Mouse (Mus musculus) Patski (cell line): Measurements from ENCODE around the gene Hapln2. TPM values are rescaled to one million over a fixed set of nuclear protein-coding genes. Genes with fewer than 3 reads are reported as not detected.

Source experiments
- ATAC-seq: fragments of 100-300 bp; one replicate; pipeline ENCODE4 v1.8.0; 2021
- CTCF ChIA-PET: fragments of 350-600 bp; sonication (Branson Sonifier 250); formaldehyde crosslinking; loops from one replicate; lab custom pipeline; 2022; ENCODE audit warnings: inconsistent platforms; lab: Charles Lee
- POLR2A ChIA-PET: fragments of 350-600 bp; sonication (Branson Sonifier 250); formaldehyde crosslinking; loops from one replicate; lab custom pipeline; 2022; ENCODE audit warnings: antibody characterized with exemption, inconsistent platforms; lab: Charles Lee
- DNase-seq: peaks from one replicate; pipeline ENCODE4 v3.0.0-alpha.2; 2011; ENCODE audit warnings: low read depth, low spot score
- H3K27me3 ChIP-seq: fragments of 371-371 bp; one replicate; pipeline ENCODE4 v1.5.1; 2021
- CTCF ChIP-seq: fragments of 100-300 bp; IDR thresholded peaks from one replicate; pipeline ENCODE4 v1.5.1; 2021
- in situ Hi-C: fragments of 300-500 bp; cut with MboI; formaldehyde crosslinking; loops from 3 replicates; pipeline ENCODE4 v1.11.1; 2018; ENCODE audit warnings: low pct_unique_long_range_greater_than_20kb, mixed read lengths
- polyA plus RNA-seq: library from polyadenylated mRNA; unstranded; gene quantifications from one replicate; pipeline ENCODE4 v1.2.3, GENCODE M21; 2021

The Hapln2 gene
- polyA plus RNA-seq, 1 experiment from 2014 or later, result 0.32 TPM

DNA sequence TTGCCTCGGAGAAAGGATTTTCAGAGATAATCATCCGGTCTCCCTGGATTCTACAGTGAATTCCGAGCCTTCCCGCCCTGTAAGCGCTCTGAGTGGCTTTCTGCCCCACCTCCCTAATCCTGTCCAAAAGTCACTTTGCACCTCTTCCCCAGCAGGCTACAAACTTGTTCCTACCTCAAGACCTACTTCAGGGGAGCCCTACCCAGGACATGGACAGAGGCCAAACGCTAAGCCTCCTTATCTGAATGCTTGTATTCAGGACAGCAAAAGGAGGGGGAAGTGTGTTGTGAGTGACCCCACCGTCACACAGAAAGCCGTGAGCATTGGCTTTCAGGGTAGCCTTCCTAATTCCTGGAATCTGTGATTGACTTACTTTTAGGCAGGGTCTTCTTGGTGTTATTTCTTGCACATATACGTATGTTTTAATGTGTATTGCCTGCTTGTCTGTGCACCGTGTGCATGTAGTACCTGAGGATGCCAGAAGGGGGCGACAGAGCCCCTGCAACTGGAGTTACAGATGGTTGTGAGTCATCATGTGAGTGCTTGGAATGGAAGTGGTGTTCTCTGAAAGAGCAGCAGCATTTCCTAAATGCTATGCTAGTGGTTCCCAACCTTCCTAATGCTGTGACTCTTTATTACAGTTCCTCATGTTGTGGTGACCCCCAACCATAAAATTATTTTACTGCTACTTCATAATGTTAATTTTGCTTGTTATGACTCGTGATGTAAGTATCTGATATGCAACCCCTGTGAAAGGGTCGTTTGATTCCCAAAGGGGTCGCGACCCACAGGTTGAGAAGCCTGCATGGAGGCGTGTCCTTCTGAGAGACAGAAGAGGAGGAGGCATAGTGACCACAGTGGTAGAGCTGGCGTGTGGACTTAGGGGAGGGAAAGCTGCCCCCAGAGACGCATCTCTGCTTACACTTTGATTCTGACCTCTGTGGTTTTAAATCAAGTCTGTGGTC lies 21.3 kb downstream of the Hapln2 start:
- CTCF ChIA-PET, result interaction anchor here (0.9 to 5.7 kb wide), 4 partner anchors 20 to 76 kb away, joined by 3 to 67 read pairs (median 3); partner anchors contain the start of gene Iqgap3
- in situ Hi-C loops, result no loop called here
- DNase-seq (no peak), ATAC-seq (no peak)
- no peak for TF ChIP-seq CTCF
- POLR2A ChIA-PET, result no interaction called here
- H3K27me3 ChIP-seq, result peaks cover 34% of the 10 kb centered on the region

DNA sequence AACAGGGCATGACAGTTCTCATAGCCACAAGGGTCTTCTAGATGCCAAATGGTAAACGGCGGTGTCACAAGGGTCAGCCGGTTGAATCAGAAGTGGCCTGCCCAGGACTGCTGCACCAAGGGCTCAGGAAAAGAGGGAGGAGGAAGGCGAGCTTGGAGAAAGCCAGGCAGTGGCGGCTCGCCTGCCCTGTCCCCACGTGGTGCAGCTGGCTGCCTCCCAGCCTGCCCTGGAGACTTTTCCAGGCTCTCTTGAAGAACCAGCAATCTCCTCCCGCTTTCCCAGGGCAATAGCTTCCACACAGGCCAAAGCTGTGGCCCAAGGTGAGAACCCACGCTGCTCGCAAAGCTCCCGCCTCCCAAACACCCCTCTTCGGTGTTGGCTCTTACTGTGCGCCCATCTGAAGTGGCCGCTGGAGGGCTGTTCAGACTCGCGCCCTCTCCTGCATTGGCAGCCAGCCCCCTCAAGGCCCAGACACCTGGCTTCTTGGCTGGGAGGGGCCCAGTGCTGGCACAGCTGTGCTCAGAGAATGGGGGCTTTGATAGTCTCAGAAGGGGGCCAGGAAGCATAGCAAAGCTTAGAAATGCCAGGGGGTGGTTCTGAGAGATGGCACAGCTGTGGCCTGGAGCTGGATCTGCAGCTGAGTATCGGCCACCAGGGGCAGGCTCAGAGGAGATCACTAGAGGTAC lies 24.9 kb downstream of the Hapln2 start:
- ChIA-PET CTCF (interaction anchor here (1.4 to 2.4 kb wide), 2 partner anchors 16 to 66 kb away, joined by 3 to 9 read pairs; no protein-coding TSS in a partner anchor), POLR2A (no interaction called here)
- TF ChIP-seq CTCF, result no peak
- in situ Hi-C loops, result no loop called here
- peaks cover 59% of the 10 kb centered on the region for H3K27me3 ChIP-seq
- no peak for DNase-seq
- ATAC-seq, result no peak

DNA sequence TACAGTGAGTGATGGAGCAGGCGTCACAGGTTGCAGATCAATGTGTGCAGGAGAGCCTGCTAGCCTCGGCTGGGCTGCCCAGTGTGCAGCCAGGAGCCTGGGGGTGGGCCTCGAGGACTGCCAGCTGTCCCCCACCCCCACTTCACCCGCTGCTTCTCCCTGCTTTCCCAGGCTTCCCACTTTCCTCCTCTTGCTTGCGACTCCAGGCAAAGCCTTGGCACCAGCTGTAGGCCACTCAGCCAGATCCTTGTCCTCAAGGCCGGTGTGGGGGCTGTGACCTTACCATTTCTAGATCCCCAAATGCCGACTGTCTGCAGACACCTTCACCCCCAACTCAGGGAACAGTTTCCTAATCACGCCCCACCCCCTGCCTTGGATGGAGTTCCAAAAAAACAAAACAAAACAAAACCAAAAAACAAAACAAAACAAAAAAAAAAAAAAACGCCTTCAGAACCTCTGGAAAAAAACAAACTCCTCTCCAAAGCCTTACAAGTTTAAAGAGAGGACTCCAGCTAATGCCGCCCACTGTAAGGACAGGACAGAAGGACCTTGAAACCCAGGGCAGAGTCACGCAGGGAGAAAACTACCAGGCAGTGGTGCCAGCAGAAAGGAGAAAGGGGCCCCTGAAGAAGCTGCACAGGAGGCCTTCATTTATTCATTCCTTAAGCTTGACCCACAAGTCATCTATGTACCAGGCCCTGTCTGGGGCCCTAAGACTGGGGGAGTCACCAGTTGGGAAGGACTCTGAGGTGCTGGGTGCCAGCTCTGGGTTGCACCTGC lies 26.4 kb downstream of the Hapln2 start:
- no peak for TF ChIP-seq CTCF
- H3K27me3 ChIP-seq, result peaks cover 73% of the 10 kb centered on the region
- DNase-seq (no peak), ATAC-seq (no peak)
- in situ Hi-C loops, result no loop called here
- ChIA-PET CTCF (interaction anchor here (0.7 to 2.4 kb wide), 5 partner anchors 10 to 71 kb away, joined by 3 to 9 read pairs (median 3); no protein-coding TSS in a partner anchor), POLR2A (no interaction called here)

DNA sequence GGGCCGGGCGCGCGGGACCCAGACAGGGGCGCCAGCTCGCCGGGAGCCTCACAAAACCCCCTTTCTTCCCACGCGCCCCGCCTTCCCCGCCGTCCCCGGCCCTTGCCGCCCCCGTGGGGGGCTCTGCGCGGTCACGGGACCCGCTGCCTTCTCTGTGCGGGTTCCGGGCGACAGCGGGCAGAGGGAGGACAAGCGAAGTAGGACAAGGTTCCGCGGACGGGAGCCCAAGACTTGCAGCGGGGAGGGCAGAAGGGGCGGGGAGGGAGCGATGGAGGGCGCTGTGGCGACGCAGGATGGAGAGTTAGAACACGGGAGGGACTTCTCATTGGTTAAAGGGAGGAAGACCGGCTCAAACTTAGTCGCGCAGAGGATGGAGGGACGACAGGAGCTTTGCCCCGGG lies 27.2 kb downstream of the Hapln2 start, which contains the start of gene Bcan:
Gene Bcan, minus strand, starts transcription at position 50 of the 400 bp plus-strand sequence.
- ChIA-PET CTCF (interaction anchor here (1.1 to 1.7 kb wide), 3 partner anchors 11 to 72 kb away, joined by 3 to 5 read pairs (median 4); no protein-coding TSS in a partner anchor), POLR2A (no interaction called here)
- ATAC-seq, result no peak
- peaks cover 80% of the 10 kb centered on the region for H3K27me3 ChIP-seq
- TF ChIP-seq CTCF, result no peak
- in situ Hi-C loops, result no loop called here
- no peak for DNase-seq

DNA sequence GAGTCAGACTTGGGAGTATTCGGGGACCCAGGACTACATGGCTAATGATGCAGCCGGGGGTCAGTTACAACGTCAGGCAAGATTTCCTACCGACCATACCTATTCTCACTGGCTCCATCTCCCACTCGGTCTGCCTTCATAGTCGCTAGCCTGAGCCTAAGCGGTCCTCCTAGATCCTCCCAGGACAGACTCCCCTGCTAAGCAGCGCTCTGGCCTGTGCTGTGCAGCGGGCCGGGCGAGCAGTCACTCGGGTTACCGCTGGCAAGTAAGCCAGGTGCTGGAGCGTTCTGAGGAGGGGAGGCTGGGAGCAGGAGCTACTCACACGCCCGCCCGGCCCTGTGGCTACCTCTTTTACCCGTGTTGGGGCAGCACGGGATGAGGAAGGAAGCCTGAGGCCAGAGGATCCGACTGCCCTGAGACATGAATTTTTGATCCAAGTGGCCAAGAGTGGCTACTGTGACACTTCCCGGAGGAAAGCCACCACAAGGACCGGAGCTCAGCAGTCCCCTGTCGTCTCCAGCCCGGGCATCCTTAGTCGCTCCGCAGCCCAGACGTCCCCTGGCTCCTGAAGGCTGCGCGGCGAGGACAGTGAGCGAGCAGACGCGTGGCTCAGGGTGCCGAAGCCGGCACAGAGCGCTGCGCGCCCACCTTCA lies 28.0 kb downstream of the Hapln2 start:
- CTCF ChIA-PET, result interaction anchor here (0.7 to 2.0 kb wide), 3 partner anchors 13 to 63 kb away, joined by 3 to 7 read pairs (median 5); no protein-coding TSS in a partner anchor
- ATAC-seq (no peak), DNase-seq (no peak)
- H3K27me3 ChIP-seq, result peaks cover 86% of the 10 kb centered on the region
- in situ Hi-C loops, result no loop called here
- no peak for TF ChIP-seq CTCF
- POLR2A ChIA-PET, result interaction anchor here (1.1 kb wide), 1 partner anchor 65 kb away, joined by 3 read pairs; no protein-coding TSS in a partner anchor

DNA sequence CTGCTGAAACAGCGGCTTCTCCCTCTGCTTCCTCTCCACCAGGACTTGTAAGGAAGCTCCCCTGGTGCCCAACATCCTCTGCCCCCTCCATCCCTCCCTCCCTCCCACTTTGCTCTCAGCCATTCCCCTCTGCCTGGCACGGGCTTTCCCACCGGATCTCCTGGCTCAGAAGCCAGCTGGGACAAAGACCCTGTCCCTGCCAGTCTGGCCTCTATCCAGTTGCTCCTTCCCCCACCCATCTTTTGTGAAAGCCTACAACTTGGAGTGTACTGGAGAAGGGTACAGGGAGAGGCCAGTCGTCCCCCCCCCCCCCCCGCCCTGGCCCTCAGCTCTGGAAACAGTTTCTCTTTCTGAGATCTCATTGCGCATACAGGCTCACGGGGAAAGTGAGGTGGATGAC lies 28.6 kb downstream of the Hapln2 start:
- no peak for TF ChIP-seq CTCF
- peaks cover 91% of the 10 kb centered on the region for H3K27me3 ChIP-seq
- DNase-seq (no peak), ATAC-seq (no peak)
- ChIA-PET POLR2A (interaction anchor here (1.1 kb wide), 1 partner anchor 65 kb away, joined by 3 read pairs; no protein-coding TSS in a partner anchor), CTCF (interaction anchor here (0.7 to 2.0 kb wide), 4 partner anchors 10 to 63 kb away, joined by 3 to 7 read pairs (median 4); no protein-coding TSS in a partner anchor)
- in situ Hi-C loops, result no loop called here

DNA sequence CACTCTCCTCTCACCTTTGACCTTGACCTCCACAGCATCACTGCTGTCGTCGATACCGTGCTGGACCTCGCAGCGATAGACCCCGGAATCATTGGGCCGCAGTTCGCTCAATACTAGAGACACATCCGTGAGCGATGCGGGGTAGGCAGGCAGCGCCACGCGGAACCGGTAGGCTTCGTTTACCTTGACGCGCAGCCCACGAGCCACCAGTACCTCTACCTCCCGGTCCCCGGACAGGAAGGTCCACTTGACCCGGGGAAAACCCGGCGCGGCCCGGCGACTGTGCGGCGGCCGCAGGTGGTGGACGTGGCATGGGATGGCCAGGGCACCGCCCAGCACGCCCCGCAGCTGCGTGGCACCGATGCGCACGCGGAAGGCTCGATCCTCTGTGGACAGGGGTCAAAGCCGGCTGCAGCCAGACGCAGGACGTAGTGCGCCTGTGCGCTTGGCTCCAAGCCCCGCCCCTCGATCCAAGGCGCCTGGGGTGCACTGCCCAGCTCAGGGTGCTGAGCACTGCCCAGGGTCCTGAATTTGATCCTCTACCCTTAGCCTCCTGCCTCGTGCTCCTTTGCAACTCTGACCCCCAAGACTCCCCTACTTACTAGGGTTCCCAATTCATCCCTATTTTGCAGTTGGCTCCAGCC lies 30.3 kb downstream of the Hapln2 start:
- POLR2A ChIA-PET, result no interaction called here
- ATAC-seq (no peak), DNase-seq (no peak)
- H3K27me3 ChIP-seq, result peaks cover 89% of the 10 kb centered on the region
- in situ Hi-C loops, result no loop called here
- CTCF ChIA-PET, result interaction anchor here (1.3 to 2.0 kb wide), 2 partner anchors 10 to 14 kb away, joined by 5 to 7 read pairs; no protein-coding TSS in a partner anchor
- no peak for TF ChIP-seq CTCF

DNA sequence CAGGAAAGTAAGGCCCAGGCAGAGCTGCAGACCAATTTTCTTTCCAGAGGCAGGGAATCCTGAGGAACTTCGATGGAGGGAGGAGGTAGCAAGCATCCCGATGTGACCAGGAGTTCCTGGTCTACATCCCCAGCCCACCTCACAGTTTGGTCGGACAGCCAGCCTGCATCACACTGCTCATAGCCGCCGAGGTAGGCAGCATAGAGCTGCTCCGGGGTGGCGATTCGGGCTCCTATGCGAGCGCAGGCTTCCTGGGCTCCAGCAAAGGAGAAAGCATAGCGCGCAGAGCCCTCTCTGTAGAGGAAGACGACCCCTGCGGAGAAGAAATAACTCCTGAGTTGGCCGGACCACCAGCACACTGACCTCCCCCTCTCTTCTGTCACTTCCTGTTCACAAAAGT lies 31.0 kb downstream of the Hapln2 start:
- TF ChIP-seq CTCF, result no peak
- in situ Hi-C loops, result no loop called here
- POLR2A ChIA-PET, result no interaction called here

DNA sequence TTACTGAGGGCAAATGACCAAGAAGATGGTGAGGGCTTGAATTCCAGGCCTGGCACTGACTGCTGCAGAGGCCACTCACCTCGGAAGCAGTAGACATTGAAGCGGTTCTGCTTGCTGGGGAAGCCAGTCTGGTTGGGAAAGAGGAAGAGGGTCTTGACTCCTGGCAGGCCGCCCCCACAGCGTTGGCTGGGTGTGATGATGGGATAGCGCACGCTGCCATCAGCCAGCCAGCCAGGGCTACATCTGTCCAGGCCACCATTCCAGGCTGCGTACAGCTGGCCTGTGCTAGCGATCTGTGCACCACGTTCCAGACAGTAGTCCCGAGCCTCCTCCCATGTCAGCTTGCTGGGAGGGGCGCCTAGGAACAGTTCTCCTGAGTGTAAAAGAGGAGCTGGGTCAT lies 32.1 kb downstream of the Hapln2 start:
- ChIA-PET CTCF (interaction anchor here (18.5 kb wide), 1 partner anchor 29 kb away, joined by 437 read pairs; the partner anchor contains the start of gene Nes), POLR2A (interaction anchor here (0.9 kb wide), 1 partner anchor 67 kb away, joined by 3 read pairs; no protein-coding TSS in a partner anchor)
- no peak for ATAC-seq
- no peak for DNase-seq
- TF ChIP-seq CTCF, result no peak
- H3K27me3 ChIP-seq, result peaks cover 90% of the 10 kb centered on the region
- in situ Hi-C loops, result no loop called here

More for the DNA sequence above, 31.0 kb downstream of the Hapln2 start:
- CTCF ChIA-PET, result no interaction called here
- ATAC-seq (no peak), DNase-seq (no peak)
- H3K27me3 ChIP-seq, result peaks cover 89% of the 10 kb centered on the region
